Mouse (Mus musculus) heart, embryonic 16.5 days (tissue): ENCODE measurements around the gene Cd151. TPM values are rescaled to one million over a fixed set of nuclear protein-coding genes. Genes with fewer than 3 reads are reported as not detected.

Experiments
- ATAC-seq: fragments of 200-750 bp; cut with Nextera tagmentation; replicated peaks from 2 replicates; pipeline ENCODE4 v1.8.0; 2017; ENCODE audit warnings: moderate number of reproducible peaks; ENCODE audit not compliant: insufficient read depth, low FRiP score; ENCODE audit errors: extremely low read depth
- H3K27ac ChIP-seq: fragments of 300-500 bp; sonication (generic); 2 replicates; pipeline ENCODE4 v1.5.1; 2014; ENCODE audit warnings: mild to moderate bottlenecking, low read length, control low read depth, moderate library complexity
- H3K27me3 ChIP-seq: fragments of 300-500 bp; sonication (generic); 2 replicates; pipeline ENCODE4 v1.6.1; 2014; ENCODE audit warnings: low read length, mixed read lengths; ENCODE audit not compliant: control insufficient read depth, insufficient read depth
- H3K36me3 ChIP-seq: fragments of 300-500 bp; sonication (generic); 2 replicates; pipeline ENCODE4 v1.6.1; 2014; ENCODE audit not compliant: control insufficient read depth, insufficient read depth
- H3K4me1 ChIP-seq: fragments of 300-500 bp; sonication (generic); 2 replicates; pipeline ENCODE4 v1.6.1; 2014; ENCODE audit warnings: low read length, mixed read lengths; ENCODE audit not compliant: control insufficient read depth, insufficient read depth
- H3K4me2 ChIP-seq: fragments of 300-500 bp; sonication (generic); 2 replicates; pipeline ENCODE4 v1.6.1; 2014; ENCODE audit warnings: low read depth, mild to moderate bottlenecking, control low read depth, low read length
- H3K4me3 ChIP-seq: fragments of 300-500 bp; sonication (generic); 2 replicates; pipeline ENCODE4 v1.5.1; 2014; ENCODE audit warnings: mild to moderate bottlenecking, control low read depth, low read length
- H3K9ac ChIP-seq: fragments of 300-500 bp; sonication (generic); 2 replicates; pipeline ENCODE4 v1.6.1; 2014; ENCODE audit warnings: low read length, control low read depth
- H3K9me3 ChIP-seq: fragments of 300-500 bp; sonication (generic); replicated peaks from 2 replicates; pipeline ENCODE4 v1.6.1; 2016; ENCODE audit warnings: low read length; ENCODE audit not compliant: control insufficient read depth
- WGBS: fragments of 180-500 bp; shearing (Covaris S2); extraction: QIAGEN DNeasy Blood & Tissue Kit; methylation state at CpG from one replicate; pipeline ENCODE4 v1.1.7; 2014; 5-methylcytosine and 5-hydroxymethylcytosine counted together
- polyA plus RNA-seq: library from polyadenylated mRNA; unstranded; fragments of >200 nt; fragmentation: Nextera tagmentation; extraction: Ambion mirVana; gene quantifications from 2 replicates; pipeline ENCODE4 v1.2.1, GENCODE M21; 2015

The Cd151 gene
- polyA plus RNA-seq, 1 experiment from 2014 or later = 44.0 TPM

DNA sequence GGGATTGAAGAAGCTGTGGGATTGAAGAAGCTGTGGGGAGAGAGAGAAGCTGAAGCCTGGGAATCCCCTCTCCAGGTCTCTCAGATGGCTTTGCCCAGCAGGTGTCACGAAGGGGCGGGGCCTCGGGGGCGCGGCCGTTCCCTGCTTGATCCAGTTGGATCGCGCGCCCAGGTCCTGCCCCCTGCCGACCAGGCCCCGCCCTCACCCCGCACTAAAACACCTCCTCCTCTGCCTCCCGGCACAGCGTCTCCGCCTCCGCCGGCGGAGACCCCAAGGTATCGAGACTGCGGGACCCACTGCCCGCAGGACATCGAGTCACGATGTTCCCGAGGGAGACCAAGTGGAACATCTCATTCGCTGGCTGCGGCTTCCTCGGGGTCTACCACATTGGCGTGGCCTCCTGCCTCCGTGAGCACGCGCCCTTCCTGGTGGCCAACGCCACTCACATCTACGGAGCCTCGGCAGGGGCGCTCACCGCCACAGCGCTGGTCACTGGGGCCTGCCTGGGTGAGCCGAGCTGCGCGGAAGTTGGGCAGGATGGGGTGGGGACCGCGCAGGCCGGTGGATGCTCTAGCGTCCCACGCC lies 12.1 kb upstream of the Cd151 start, which contains the start of gene Pnpla2:
Pnpla2 (plus strand) TSS at position 232 of the 585 bp plus-strand sequence.
- H3K4me3 ChIP-seq = peak within 1 kb of the TSS; percentile 69
- peaks cover 33% of the 10 kb centered on the region for H3K36me3 ChIP-seq
- H3K27ac ChIP-seq = peak within 1 kb of the TSS; percentile 93
- H3K4me1 ChIP-seq = peaks cover 17% of the 10 kb centered on the region
- WGBS = 0% methylated on average over 45 of the region's 45 CpGs
- no peaks in the 10 kb centered on the region for H3K27me3 ChIP-seq
- H3K9me3 ChIP-seq = no peaks in the 10 kb centered on the region
- peak within 1 kb of the TSS; percentile 88 for H3K9ac ChIP-seq
- H3K4me2 ChIP-seq = peak within 1 kb of the TSS; percentile 95
- ATAC-seq = peak; percentile 87

DNA sequence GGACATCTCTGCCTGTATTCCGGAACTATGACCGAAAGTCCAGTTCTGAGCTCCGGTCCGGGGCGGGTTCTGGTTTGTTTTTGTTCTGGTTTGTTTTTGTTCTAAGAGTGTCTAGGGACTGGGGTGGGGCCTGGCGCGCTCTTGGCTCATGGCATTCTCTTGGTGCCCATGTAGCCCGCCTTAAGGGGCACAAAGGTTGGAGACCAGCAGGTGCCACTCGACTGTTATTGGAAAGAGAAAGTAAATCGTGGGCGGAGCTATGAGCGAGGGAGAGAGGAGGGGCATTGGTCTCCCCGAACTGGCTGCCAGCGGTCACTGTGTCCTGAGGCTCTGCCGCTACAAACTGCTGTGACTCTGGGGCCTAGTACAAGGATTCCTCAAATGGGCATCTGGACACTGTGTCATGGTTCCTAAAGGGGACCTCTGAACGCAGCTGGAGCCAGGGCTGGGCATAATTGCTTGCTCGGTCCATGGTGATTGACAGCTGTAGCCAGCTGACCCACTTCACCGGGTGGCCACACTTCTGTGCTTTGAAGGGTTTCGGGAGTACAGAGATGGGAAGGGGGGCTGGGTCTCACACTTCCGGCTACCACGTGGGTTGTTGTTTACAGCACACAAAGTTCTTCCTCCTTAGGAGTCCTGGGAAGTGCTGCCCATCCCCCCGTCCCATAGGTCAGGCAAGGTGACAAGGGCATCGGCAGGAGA lies 11.4 kb upstream of the Cd151 start:
- Histone ChIP-seq H3K4me2 (peak overlapping the region; percentile 95), H3K9ac (peak overlapping the region; percentile 88), H3K27ac (peak overlapping the region; percentile 93), H3K27me3 (peaks cover 4% of the 10 kb centered on the region; the same call in 1 of the 2 replicates), H3K36me3 (peaks cover 30% of the 10 kb centered on the region), H3K9me3 (no peaks in the 10 kb centered on the region), H3K4me1 (peaks cover 17% of the 10 kb centered on the region), H3K4me3 (peak overlapping the region; percentile 69)
- WGBS = under 1% methylated on average over 23 of the region's 23 CpGs
- peak; percentile 53 for ATAC-seq

DNA sequence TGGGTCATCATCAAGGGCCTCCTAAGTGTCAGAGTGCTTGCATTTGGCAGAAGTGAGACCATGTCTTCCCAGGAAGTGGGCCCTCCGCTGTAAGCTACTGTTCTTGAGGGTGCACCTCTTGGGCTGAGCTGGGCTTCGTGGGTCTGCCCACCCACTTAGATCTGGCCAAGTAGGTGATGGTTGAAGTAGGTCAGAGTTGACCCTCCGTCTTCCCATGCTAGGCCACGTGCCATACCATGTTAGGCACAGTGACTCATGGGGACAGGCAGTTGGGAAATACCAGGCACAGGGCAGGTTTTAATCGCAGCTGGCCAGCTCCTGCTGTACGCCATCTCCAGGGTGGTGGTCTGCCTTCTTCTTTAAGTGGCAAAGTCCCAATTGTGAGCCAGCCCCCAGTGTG lies 10.5 kb upstream of the Cd151 start:
- ATAC-seq = no peak
- 80% methylated on average over 6 of the region's 6 CpGs for WGBS
- H3K4me1 ChIP-seq = peaks cover 22% of the 10 kb centered on the region
- no peak overlapping the region for H3K9ac ChIP-seq
- peaks cover 5% of the 10 kb centered on the region; the same call in 1 of the 2 replicates for H3K27me3 ChIP-seq
- H3K27ac ChIP-seq = no peak overlapping the region
- peaks cover 22% of the 10 kb centered on the region for H3K36me3 ChIP-seq
- peak overlapping the region; percentile 95; the same call in 1 of the 2 replicates for H3K4me2 ChIP-seq
- no peaks in the 10 kb centered on the region for H3K9me3 ChIP-seq
- H3K4me3 ChIP-seq = no peak overlapping the region

DNA sequence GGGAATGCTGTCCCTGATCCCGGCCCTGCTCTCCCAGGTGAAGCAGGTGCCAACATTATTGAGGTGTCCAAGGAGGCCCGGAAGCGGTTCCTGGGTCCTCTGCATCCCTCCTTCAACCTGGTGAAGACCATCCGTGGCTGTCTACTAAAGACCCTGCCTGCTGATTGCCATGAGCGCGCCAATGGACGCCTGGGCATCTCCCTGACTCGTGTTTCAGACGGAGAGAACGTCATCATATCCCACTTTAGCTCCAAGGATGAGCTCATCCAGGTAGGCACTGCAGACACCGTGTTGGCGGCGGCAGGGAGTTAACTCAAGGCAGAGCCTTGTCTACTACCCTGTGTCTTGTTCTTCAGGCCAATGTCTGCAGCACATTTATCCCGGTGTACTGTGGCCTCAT lies 10.0 kb upstream of the Cd151 start:
- no peak for ATAC-seq
- no peaks in the 10 kb centered on the region for H3K9me3 ChIP-seq
- peaks cover 27% of the 10 kb centered on the region for H3K4me1 ChIP-seq
- H3K4me2 ChIP-seq = no peak overlapping the region
- no peak overlapping the region for H3K4me3 ChIP-seq
- no peak overlapping the region for H3K9ac ChIP-seq
- H3K36me3 ChIP-seq = peaks cover 22% of the 10 kb centered on the region
- 93% methylated on average over 14 of the region's 14 CpGs for WGBS
- peaks cover 9% of the 10 kb centered on the region; the same call in 1 of the 2 replicates for H3K27me3 ChIP-seq
- no peak overlapping the region for H3K27ac ChIP-seq

DNA sequence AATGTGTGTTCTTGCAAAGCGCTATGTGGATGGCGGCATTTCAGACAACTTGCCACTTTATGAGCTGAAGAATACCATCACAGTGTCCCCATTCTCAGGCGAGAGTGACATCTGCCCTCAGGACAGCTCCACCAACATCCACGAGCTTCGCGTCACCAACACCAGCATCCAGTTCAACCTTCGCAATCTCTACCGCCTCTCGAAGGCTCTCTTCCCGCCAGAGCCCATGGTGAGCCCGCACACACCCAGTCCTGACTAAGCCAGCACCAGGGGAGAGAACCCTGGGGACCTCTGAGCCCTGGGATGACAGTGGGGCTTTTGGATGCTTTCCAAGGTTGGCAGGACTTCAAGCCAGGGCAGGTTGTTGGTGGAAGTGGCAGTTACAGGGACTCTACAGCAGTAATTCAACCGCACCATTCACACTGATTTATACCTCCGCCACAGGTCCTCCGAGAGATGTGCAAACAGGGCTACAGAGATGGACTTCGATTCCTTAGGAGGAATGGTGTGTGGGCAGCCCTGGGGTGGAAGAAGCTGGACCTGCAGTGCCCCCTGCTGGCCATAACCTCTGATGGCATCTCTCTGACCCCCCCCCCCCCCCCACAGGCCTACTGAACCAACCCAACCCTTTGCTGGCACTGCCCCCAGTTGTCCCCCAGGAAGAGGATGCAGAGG lies 9.1 kb upstream of the Cd151 start:
- Histone ChIP-seq H3K4me1 (peaks cover 29% of the 10 kb centered on the region), H3K27me3 (peaks cover 16% of the 10 kb centered on the region)

DNA sequence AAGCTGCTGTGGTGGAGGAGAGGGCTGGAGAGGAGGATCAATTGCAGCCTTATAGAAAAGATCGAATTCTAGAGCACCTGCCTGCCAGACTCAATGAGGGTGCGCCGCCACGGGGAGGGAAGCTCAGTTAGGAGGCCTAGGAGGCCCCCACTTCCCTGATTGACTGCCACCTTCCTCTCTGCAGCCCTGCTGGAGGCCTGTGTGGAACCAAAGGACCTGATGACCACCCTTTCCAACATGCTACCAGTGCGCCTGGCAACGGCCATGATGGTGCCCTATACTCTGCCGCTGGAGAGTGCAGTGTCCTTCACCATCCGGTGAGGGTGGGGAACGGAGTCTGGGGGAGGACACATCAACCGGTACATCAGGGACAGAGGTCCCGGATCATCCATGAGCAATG lies 8.5 kb upstream of the Cd151 start:
- Histone ChIP-seq H3K4me3 (no peak overlapping the region), H3K4me2 (no peak overlapping the region), H3K9ac (no peak overlapping the region), H3K27ac (no peak overlapping the region), H3K4me1 (peaks cover 29% of the 10 kb centered on the region), H3K9me3 (no peaks in the 10 kb centered on the region), H3K36me3 (peaks cover 22% of the 10 kb centered on the region), H3K27me3 (peaks cover 21% of the 10 kb centered on the region)
- WGBS = 89% methylated on average over 11 of the region's 11 CpGs
- ATAC-seq = no peak

More for the DNA sequence above, 9.1 kb upstream of the Cd151 start:
- no peak for ATAC-seq
- Histone ChIP-seq H3K27ac (no peak overlapping the region), H3K36me3 (peaks cover 22% of the 10 kb centered on the region), H3K9me3 (no peaks in the 10 kb centered on the region), H3K4me3 (no peak overlapping the region), H3K4me2 (no peak overlapping the region), H3K9ac (no peak overlapping the region)
- 77% methylated on average over 15 of the region's 15 CpGs for WGBS

DNA sequence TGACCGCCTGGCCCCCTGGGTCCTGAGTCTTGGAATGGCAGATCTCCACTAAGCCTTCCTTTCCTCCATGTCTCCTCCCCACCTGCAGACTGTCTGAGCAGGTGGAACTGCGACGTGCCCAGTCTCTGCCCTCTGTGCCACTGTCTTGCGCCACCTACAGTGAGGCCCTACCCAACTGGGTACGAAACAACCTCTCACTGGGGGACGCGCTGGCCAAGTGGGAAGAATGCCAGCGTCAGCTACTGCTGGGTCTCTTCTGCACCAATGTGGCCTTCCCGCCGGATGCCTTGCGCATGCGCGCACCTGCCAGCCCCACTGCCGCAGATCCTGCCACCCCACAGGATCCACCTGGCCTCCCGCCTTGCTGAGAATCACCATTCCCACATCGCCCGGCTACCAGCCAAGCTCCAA lies 7.9 kb upstream of the Cd151 start:
- Histone ChIP-seq H3K9ac (no peak overlapping the region), H3K4me2 (no peak overlapping the region), H3K27ac (no peak overlapping the region), H3K4me3 (no peak overlapping the region), H3K9me3 (no peaks in the 10 kb centered on the region), H3K36me3 (peaks cover 22% of the 10 kb centered on the region), H3K4me1 (peaks cover 29% of the 10 kb centered on the region), H3K27me3 (peaks cover 28% of the 10 kb centered on the region)
- 86% methylated on average over 17 of the region's 17 CpGs for WGBS
- ATAC-seq = no peak

DNA sequence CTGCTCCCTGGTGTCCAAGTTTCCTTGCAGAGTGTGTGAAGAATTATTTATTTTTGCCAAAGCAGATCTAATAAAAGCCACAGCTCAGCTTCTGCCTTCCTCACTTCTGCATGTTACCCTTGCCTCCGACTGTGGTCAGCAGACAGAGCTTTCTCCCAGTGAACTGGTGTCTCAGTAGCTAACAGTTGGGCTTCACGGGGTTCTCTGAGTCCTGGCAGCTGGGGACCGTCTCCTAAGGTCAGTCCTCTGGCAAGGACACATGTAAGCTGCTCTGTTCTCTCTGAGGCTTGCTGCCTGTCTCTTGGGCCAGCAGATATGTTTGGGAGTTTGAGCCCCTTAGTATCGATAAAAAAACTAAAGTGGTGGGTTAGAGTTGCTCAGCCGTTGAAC lies 7.2 kb upstream of the Cd151 start:
- peaks cover 32% of the 10 kb centered on the region for H3K27me3 ChIP-seq
- ATAC-seq = no peak
- H3K4me1 ChIP-seq = peaks cover 29% of the 10 kb centered on the region
- no peak overlapping the region for H3K9ac ChIP-seq
- peaks cover 22% of the 10 kb centered on the region for H3K36me3 ChIP-seq
- H3K27ac ChIP-seq = no peak overlapping the region
- H3K4me3 ChIP-seq = no peak overlapping the region
- no peak overlapping the region for H3K4me2 ChIP-seq
- H3K9me3 ChIP-seq = no peaks in the 10 kb centered on the region
- 62% methylated on average over 5 of the region's 5 CpGs for WGBS
